Mouse (Mus musculus): Measurements from ENCODE around the gene Spi1. TPM values are rescaled to one million over a fixed set of nuclear protein-coding genes. Genes with fewer than 3 reads are reported as not detected.

The Spi1 gene
- total RNA-seq, 2 experiments from 2014 or later = 48.5 to 60.5 TPM

DNA sequence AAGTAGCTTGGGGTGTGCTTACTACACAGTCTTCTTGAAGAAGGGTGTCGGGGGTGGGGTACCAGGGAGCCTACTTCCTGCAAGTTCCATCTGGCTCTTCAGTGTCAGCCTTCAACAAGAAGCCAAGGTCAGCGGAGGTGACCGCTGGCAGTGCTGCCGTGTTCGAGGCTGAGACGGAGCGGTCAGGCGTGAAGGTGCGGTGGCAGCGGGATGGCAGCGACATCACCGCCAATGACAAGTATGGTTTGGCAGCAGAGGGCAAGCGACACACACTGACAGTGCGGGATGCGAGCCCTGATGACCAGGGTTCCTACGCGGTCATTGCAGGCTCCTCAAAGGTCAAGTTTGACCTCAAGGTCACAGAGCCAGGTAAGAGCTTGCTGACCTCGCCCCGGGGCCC is 36.9 kb downstream of the Spi1 start:
- ATAC-seq (replicated peaks; ENCODE audit: low FRiP score, poor library complexity, severe bottlenecking) = no peak

DNA sequence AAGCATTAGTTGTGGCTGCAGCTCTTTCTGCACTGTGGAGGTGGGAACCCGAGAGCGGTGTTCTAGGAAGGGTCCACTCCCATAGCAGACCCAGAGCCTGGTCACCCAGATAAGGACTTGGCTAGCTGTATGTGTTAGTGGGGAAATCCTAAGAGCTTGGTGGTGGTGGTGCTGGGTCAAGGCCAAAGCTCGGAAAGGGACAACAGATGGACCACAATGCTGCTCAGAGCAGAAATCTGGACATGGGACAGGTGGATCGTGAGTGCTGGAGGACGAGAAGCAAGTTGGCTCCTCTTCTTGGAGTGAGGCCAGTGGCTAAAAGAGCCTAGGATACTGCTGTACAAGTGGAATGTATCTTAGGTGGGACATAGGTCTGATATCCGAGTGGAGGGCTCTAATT is 37.4 kb downstream of the Spi1 start:
- no peak for ATAC-seq (replicated peaks; ENCODE audit: low FRiP score, poor library complexity, severe bottlenecking)

DNA sequence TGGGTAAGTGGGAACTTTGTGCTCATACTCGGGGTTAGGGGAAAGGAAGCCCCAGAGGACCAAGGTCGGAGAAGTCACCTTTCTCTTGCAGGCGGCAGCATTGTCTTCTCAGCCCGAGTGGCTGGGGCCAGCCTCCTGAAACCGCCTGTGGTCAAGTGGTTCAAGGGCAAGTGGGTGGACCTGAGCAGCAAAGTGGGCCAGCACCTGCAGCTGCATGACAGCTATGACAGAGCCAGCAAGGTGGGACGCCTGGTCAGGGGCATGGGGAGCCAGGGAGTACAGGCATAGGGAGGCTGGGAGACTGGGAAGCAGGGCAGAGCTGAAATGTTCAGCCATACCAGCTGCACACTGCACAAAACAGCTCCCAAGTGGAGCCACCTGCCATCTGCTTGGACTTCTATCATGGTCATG is 38.1 kb downstream of the Spi1 start:
- ATAC-seq (replicated peaks; ENCODE audit: low FRiP score, poor library complexity, severe bottlenecking) = no peak

DNA sequence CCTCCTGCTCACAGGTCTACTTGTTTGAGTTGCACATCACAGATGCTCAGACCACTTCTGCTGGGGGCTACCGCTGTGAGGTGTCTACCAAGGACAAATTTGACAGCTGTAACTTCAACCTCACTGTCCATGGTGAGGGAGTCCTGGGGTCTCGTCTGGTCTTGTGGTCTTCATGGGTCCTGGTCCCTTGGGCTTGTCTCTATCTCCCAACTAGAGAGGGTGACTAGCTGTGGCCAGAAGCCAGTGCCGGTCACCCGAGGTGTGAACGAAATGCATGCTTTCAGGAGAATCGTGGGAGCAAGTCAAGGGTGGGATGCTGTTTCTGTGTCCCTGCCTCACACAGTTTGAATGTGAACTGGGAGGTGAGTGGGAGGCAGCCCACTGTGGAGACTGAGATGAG is 38.8 kb downstream of the Spi1 start:
- ATAC-seq (replicated peaks; ENCODE audit: low FRiP score, poor library complexity, severe bottlenecking) = no peak

DNA sequence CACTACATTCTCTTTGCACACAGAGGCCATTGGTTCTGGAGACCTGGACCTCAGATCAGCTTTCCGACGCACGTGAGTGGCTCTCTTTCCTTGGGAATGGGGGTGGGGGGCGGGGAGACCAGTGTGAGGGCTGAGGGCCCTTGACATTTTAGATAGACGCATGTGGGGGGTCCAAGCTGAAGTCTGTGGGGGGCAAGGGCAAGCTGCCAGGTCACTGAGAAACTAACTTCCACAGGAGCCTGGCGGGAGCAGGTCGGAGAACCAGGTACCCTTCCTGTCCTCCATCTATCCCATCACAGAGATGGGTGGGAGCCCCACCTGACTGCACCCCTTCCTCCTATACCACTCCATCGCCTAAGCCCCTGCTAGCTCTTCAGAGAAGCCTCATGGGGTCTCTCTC is 39.3 kb downstream of the Spi1 start:
- ATAC-seq (replicated peaks; ENCODE audit: low FRiP score, poor library complexity, severe bottlenecking) = no peak

DNA sequence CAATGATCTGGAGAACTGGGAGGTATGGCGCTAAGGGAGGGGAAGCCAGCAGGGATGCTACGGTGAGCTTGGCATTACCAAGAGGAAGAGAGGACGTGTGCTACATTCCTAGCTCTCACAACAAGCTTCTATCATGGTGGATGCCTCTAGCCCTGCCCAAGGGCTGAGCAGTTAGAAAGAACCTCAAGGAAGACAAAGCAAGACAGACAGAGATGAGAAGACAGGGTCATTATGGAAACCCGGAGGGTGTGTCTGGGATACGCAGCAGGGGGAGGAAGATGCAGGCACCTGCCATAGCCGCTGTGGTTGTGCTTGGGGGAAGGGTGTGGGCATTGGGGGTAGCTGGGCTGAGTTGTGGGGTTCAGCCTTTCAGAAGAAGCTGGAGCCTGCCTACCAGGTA is 41.3 kb downstream of the Spi1 start:
- ATAC-seq (replicated peaks; ENCODE audit: low FRiP score, poor library complexity, severe bottlenecking) = no peak

DNA sequence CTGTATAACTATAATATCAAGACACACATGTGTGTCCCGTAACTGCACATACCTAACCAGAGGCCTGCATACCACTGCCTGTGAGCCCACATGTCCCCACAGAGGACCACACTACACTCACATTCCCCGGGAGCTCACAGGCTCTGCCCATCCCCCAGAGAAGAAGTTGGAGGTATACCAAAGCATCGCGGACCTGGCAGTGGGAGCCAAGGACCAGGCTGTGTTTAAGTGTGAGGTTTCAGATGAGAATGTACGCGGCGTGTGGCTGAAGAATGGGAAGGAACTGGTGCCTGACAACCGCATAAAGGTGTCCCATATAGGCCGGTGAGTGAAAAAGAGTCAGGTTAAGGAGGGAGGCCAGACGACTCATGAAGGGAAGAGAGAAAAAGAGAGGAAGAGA is 42.9 kb downstream of the Spi1 start:
- no peak for ATAC-seq (replicated peaks; ENCODE audit: low FRiP score, poor library complexity, severe bottlenecking)

DNA sequence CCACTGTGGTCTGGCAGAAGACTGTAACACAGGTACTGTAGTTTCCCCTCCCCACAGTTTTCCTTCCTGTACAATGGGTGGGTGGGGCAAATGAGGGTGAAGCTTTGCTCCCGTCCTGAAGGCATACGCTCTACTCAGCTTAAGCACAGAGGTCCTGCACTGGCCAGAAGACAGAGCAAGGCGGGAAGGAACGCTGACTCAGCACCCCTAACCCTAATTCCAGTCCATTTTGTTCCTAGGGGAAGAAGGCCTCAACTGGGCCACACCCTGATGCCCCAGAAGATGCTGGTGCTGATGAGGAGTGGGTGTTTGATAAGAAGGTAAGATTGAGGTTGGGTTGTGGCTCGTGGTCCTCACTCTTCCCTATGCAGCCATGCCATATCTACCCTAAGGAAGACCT is 46.6 kb downstream of the Spi1 start:
- ATAC-seq (replicated peaks; ENCODE audit: low FRiP score, poor library complexity, severe bottlenecking) = no peak

DNA sequence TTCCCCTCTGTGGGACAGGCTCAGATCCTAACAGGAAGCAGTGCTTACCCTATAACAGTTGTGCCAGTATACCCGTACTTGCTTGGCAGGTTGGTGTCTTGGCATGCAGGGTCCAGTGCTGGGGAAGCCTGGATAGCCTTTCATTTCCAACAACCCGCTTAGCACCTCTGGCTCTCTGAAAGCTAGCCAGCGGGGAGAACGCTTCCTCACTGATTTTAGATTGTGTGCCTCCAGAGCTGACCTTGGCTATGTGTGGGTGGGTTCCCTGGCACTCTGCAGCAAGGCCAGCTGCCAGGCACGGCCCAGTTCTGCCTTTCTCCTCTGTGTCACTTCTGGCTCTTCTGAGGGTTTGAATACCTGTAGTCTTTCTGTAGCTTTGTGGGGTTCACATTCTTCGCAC is 47.9 kb downstream of the Spi1 start:
- no peak for ATAC-seq (replicated peaks; ENCODE audit: low FRiP score, poor library complexity, severe bottlenecking)

DNA sequence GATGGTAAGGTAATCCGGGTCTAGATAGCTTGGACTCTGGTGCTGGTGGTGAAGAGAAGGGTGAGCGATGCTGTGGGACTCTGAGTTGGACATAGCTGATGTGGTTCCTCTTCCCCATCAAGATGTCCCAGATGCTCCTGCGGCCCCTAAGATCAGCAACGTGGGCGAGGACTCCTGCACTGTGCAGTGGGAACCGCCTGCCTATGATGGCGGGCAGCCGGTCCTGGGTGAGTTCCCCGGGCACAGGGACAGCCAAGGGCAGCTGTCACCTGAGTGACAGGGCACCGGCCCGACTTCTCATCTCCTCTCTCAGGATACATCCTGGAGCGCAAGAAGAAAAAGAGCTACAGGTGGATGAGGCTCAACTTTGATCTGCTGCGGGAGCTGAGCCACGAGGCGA is 49.1 kb downstream of the Spi1 start:
- no peak for ATAC-seq (replicated peaks; ENCODE audit: low FRiP score, poor library complexity, severe bottlenecking)

DNA sequence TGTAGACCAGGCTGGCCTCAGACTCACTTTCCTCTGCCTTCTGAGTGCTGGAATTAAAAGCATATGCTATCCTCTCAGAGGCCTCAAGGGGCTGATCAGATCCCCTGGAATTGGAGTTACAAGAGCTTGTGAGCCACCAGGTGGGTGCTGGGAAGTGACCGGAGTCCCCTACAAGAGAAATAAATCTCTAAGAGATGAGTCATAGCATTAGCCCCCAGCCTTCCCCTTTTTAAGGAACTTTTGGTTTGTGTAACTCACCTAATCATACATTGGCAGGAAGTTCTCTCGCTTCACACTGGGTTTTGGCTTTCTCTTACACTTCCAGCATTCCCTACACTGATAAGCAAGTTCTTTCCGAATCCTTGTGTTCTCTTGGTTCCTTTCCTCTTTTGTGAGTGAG is 49.8 kb downstream of the Spi1 start:
- ATAC-seq (replicated peaks; ENCODE audit: low FRiP score, poor library complexity, severe bottlenecking) = no peak

DNA sequence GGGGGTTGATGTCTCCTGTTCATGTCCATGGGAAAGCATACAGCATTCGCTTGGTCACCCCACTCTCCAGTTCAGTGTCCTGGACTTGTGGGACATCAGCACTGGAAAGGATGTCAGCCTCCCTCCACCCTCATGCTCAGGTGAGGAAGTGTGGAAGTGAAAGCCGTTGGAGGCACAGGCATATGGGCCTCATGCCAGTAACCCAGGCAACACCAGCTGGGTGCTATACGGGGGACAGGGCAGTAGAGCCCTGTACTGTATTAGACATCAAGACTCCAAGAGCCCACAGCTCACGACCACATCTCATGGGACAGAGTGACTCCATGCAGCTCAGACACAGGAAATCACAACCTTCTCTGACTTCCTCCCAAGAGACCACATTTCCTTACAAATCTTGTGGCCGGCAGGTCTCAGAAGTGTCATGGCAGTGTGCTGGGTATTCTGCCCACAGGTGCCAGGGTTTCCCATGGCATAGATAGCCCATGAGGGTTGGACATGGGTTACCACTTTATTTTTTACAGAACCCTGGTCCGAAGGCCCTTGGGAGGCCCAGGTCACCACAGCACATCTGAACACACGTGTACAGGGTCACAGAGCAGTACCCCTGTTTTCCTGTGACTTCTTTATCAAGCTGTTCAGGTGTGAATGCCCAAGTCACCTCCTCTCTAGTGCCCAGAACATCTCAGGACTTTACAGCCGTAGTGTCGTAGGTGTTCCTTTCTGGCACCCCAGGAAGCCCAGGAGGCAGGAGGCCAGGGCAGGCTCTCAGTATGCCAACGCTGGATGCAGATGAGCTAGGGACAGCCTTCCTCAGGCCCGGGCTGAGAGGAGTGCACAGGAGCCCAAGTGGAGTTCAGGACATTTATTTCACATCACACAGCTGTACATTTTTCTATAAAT is 54.6 kb downstream of the Spi1 start:
- no peak for ATAC-seq (replicated peaks; ENCODE audit: low FRiP score, poor library complexity, severe bottlenecking)

DNA sequence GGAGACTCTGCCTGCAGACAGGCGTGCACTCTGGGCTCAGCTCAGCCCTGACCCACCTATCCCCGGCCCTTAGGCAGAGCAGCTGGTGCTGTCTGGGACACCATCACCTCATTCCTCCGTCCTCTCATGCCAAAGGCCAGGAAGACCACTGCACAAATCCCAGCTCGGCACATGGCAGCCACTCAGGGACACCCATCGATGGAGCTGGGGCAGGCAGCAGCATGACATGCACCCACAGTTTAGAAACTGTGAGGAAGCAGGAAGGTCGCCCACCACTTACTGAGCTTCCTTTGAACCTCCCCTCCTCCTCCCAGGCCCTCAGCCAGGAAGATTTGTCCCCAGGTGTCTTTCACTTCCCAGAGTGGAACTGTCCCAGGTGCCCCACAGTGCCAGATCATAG is 55.3 kb downstream of the Spi1 start:
- ATAC-seq (replicated peaks; ENCODE audit: low FRiP score, poor library complexity, severe bottlenecking) = no peak

DNA sequence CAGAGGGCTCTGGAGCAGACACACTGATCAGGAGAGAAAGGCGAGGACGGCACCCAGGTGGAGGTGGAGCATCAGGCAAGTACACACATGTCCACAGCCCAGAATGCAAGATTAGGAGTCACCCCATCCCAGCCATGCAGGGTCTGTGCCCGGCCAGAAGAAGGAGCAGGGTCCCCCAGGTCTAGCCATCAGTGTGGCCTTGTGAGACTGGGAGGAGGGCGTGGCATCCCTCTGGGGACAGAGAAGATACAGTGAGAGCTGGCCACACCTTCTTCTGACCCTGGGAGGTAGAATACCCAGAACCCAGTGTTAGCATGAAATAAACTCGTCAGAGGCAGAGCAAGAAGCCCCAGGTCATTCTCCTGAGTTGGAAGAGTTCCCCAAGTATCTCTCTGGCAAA is 57.1 kb downstream of the Spi1 start:
- ATAC-seq (replicated peaks; ENCODE audit: low FRiP score, poor library complexity, severe bottlenecking) = no peak

DNA sequence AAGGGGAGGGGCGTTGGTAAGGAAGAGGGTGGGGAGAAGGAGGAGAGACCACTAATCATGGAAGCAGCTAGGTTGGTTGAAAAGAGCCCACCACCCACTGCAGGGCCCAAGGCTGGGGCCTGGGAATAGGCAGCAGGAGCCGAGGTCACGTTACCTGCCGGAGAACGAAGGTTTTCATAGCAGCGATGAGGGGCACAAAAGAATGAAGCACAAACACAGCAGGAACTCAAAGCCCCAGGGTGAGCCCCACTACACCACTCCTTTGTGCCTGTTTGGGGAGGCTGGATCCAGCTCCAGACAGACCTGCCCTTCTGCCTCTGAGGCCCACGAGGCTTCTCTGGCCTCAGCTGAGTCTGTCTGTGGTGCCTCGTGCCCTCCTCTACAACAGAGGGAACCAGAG is 57.6 kb downstream of the Spi1 start:
- ATAC-seq (replicated peaks; ENCODE audit: low FRiP score, poor library complexity, severe bottlenecking) = no peak

DNA sequence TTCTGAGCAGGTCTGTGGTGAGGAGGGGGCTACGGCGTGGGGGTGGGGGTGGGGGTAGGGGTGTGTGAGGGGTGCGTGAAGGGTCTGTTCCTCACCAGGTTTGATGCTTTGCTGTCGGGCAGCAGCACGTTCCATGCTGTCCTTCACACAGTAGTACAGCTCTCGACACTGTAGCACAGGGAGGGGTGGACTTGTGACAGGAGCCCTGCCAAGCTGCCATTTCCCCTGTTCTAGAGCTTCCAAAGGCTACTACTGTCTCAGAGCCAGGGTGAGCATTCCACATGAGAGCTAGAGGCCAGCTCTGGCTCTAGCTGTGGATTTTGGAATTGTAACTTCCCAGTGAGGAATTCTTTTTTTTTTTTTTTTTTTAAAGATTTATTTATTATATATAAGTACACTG is 60.7 kb downstream of the Spi1 start:
- ATAC-seq (replicated peaks; ENCODE audit: low FRiP score, poor library complexity, severe bottlenecking) = no peak

DNA sequence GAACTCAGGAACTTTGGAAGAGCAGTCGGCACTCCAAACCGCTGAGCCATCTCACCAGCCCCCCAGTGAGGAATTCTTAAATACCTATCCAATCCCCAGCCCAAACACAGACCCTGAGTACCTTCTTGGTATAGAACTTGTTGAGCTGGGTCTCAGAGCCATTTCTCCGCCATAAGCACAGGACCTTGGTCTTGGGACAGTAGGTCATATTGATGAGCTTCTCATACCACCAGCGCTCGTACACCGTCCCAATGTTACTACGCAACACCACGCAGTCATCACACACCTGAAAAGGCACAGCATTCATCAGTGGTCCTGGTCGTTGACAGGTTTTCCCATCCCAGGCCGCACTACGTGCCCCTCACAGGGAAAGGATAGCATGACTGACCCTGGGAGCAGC is 61.2 kb downstream of the Spi1 start:
- no peak for ATAC-seq (replicated peaks; ENCODE audit: low FRiP score, poor library complexity, severe bottlenecking)

DNA sequence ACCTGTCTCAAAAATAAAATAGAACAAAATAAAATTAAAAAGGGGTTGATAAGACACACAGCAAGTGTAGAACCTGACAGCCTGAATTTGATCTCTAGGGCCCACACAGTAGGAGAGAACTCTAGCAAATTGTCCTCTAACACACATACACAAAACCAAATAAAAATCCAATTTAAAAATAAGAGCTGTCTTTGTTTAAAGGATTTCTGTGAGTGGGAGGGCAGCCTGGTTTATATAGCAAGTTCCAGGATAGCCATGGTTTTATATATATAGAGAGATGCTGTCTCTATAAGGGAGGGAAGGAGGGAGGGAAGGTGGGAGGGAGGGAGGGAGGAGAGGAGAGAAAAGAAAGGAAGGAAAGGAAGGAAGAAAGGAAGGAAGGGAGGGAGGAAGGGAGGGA is 65.9 kb downstream of the Spi1 start:
- no peak for ATAC-seq (replicated peaks; ENCODE audit: low FRiP score, poor library complexity, severe bottlenecking)

DNA sequence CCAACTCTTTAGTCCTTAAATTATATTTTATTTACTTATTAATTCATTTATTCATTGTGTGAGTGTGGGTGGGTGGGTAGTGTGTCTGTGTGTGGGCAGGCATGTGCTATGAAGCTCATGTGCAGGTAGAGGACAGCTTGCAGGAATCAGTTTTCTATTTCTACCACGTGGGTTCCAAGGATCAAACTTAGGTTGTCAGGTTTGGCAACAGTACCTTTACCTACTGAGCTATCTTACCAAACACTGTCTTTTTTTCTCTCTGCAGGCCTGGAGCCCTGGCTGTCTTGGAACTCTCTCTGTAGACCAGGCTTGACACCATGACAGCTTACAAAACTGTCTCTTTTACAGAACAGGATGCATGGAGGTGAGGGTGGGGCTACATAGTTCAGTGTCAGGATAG is 69.1 kb downstream of the Spi1 start:
- ATAC-seq (replicated peaks; ENCODE audit: low FRiP score, poor library complexity, severe bottlenecking) = no peak

DNA sequence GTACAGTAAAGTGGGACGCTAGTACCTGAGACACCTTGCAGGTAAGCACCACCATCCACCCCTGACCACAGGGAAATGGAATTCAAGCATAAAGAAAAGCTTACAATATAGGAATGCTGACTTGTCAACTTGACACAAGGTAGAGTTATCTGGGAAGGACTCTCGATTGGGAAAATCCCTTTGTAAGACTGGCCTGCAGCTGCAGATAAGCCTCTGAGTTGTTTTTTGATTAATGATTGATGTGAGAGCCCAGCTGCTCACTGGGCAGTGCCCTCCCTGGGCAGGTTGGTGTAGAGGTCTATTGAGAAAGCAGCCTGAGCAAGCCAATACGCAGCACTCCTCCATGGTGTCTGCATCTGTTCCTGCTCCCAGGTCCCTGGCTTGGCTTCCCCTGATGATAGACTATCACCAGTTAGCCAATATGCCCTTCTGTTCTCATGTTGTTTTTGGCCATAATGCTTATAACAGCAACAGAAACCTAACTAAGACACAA is 70.7 kb downstream of the Spi1 start:
- ATAC-seq (replicated peaks; ENCODE audit: low FRiP score, poor library complexity, severe bottlenecking) = no peak

DNA sequence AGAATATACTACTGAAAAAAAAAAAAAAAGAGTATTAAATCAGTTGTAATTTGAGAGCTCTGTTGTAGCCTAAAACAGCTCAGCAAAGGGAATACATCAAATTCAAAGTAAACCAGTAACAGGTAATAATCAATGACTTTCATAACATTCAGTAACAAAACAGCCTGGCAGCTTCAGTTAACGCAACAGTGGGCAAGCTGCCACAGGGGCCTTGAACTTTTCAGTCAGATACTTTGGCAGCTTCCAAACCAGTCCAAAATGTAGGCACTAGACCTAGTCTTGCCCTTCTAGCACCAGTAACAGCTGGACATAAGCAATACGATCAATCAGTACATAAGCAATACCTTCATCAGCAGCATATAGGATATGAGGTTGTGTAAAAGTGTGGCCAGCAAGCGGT is 71.9 kb downstream of the Spi1 start:
- no peak for ATAC-seq (replicated peaks; ENCODE audit: low FRiP score, poor library complexity, severe bottlenecking)

Data from erythroblast, adult 5-6 weeks (primary cell).